Mouse (Mus musculus): ENCODE data around the gene Fbxl15.

The Fbxl15 gene

DNA sequence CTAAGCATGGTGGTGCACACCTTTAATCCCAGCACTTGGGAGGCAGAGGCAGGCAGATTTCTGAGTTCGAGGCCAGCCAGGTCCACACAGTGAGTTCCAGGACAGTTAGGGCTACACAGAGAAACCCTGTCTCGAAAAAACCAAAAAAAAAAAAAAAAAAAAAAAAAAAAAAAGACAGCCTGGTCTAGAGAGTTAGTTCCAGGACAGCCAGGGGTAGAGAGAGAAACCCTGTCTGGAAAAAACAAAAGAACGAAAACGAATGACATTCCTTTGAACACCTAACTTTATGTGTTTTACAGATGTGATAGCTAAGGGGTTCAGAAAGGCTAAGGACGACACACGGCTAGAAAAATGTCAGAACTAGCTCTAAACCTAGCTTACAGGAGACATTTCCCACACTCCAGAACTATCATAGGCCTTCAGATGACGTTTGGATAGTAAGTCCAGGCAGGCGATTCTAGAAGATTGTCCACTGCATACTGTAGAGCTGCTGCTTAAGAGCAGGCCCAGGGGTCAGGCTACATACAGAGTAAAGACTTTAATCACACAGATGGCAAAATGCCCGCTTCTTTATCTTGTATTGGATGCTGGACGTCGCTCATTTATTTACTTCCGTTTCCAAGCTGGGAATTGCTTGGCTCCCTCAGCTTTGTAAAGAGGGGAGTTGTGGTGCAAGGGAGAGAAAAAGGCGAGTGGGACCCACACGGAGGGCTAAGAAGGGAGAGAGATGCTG, 20.1 kb downstream of the Fbxl15 start:
- no peak for DNase-seq (ENCODE audit: low spot score)

GRCm38 (mm10) chr19:46348761-46349458, 20.9 kb downstream of the Fbxl15 start:
- DNase-seq (ENCODE audit: low spot score): peak; percentile 71

DNA sequence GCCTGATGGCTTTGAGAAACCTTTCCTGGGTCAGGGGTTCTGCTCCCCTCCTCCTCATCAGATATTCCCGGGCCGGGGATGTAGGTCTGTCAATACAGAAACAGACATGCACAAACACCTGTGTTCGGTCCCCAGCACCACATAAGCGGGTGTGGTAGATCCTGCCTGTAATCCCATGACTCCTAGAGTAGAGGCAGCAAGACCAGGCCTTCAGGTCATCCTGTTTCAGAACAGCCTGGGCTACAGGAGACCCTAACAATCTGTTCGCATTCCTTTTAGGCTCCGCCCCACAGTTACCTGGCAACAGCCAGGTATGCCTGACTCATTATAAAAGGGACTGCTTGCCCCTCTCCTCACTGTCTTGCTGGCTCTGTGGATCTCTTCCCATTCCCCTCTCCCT, 21.6 kb downstream of the Fbxl15 start:
- DNase-seq (ENCODE audit: low spot score): no peak

DNA sequence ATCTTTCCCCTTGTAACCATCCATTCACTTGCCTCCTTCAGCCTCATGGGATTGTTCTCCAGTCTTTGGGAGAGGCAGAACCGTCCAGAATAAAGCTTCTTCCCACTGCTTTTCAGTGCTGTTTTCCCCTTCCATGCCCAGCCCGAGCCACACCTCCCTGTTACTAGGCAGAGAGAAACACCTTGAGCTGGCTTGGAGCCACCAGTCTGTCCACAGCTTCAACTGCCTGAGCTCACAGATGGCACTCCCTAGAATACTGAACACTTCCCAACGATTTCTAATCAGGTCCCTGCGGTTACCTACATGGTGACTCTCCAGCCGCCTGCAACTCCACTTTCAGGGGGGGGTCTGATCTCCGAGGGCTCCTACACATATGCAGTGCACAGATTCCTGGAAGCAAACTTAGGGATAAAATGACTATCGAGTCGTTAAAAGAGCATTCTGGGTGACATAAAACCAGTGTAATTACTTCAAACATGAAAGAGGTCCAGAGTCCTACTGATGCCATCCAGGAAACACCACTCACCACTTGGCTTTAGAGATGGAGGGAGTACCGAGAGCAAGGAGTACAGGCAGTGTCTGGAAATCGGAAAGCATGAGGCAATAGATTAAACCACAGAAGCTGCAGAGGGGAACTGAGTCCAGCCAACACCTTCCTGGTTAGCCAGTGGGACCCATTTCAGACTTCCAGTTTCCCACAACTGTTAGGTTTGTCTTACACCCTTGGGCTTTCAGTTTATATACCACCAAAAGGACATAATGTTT, 22.4 kb downstream of the Fbxl15 start, which contains the start of gene 2310034G01Rik:
Gene 2310034G01Rik (minus strand): TSS at position 135 of the 765 bp plus-strand sequence.
- DNase-seq (ENCODE audit: low spot score): no peak

DNA sequence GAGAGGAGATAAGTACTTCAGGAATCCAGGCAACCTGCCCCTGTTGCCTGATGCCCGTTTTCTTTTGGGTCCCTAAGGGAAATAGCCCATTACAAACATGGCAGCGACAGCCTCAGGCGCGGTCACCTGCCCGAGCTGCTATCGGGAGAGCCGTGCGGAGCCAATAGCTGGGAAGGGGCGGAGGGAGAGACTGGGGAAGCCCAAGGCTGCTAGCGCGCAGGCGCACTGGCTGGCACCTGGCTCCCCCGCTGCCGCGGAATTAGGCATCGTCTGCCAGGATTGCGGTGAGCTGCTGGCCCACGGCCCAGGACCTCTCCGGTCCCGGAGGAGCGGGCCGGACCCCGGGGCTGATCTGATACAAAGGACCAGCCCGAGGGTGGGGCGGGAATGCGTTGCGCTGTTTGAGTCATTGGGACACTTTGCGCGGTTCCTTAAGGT, 28.7 kb downstream of the Fbxl15 start:
- DNase-seq (ENCODE audit: low spot score): peak; percentile 88

- no peak for DNase-seq (ENCODE audit: low spot score)
Observed at GRCm38 (mm10) chr19:46357344-46358280, 29.6 kb downstream of the Fbxl15 start.

DNA sequence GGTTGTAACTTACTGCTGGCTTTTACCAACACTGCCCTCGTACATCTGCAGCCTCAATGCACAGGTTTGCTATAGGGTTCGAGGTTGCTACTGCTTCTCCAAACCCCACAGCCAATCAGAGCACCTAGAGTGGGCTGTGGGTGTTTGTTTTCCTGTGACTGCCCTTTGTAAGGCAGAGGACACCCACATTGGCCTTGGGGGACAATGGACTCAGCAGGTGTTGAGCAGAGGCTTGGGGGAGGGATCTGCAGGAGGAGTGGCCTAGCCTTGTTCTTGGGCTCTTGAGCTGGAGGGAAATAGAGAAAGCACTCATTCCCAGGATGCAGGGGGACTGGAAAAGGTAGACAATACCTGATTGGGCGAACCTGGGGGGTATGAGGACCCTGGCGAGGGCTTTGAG, 30.4 kb downstream of the Fbxl15 start:
- no peak for DNase-seq (ENCODE audit: low spot score)

GRCm38 (mm10) chr19:46362104-46362503, 34.1 kb downstream of the Fbxl15 start:
- no peak for DNase-seq (ENCODE audit: low spot score)

DNA sequence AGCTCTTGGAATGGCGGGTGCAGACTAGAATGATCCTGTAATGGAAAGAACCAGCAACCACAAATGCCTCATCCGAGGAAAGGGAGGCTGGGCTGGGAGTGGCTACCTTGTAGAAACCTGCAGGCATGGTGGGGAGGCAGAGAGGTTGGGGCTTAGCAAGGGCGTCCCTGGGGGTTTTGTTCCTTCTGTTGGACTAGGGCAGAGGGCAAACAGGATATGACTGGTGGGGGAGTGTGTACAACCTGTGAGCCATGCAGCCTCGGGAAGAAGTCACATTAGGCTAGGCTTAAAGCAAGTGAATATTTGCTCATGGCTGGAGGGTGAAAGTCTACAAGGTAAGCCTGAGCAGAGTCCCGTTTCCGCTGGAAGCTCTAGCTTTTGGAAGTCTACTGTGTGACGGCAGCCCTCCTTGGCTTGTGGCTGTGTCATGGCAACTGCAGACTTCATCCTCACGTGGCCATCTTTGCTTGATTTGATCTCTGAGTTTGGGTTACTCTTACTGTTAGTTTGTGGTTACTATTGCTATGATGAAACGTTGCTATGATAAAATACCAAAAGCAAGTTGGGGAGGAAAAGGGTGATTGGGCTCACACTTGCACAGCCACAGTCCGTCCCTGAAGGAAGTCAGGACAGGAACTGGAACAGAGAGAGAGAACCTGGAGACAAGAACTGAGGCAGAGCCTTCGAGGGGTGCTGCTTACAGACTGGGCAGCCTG, 35.5 kb downstream of the Fbxl15 start:
- no peak for DNase-seq (ENCODE audit: low spot score)

- DNase-seq (ENCODE audit: low spot score): no peak
Observed at GRCm38 (mm10) chr19:46367798-46368590, 40.0 kb downstream of the Fbxl15 start.

GRCm38 (mm10) chr19:46369204-46369603, 41.2 kb downstream of the Fbxl15 start:
- peak; percentile 43 for DNase-seq (ENCODE audit: low spot score)

GRCm38 (mm10) chr19:46374477-46375088, 46.6 kb downstream of the Fbxl15 start:
- DNase-seq (ENCODE audit: low spot score): no peak

DNA sequence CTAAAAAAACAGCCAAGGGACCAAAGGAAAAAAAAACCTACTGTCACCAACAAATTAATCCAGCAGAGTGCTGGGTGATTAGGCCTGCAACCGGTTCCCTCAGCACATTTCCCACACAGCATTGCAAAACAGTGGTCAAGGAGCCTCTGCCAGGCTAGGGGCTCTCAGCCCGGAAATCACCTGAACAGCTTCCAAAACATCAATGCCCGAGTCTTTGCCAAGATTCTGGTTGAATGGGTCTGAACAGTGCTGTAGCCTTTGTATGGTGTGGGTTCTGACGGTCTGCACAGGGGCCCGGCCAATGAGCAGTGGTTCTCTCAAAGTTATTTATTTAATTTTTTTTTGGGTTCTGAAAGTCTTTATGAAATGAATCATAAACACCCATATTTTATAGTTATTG, 47.5 kb downstream of the Fbxl15 start:
- DNase-seq (ENCODE audit: low spot score): peak; percentile 32

GRCm38 (mm10) chr19:46375891-46376290, 47.9 kb downstream of the Fbxl15 start:
- no peak for DNase-seq (ENCODE audit: low spot score)

All from ovary, adult 18-20 months (tissue).